Mouse (Mus musculus): Measurements from ENCODE around the gene Gm8994.

Gm8994 gene

DNA sequence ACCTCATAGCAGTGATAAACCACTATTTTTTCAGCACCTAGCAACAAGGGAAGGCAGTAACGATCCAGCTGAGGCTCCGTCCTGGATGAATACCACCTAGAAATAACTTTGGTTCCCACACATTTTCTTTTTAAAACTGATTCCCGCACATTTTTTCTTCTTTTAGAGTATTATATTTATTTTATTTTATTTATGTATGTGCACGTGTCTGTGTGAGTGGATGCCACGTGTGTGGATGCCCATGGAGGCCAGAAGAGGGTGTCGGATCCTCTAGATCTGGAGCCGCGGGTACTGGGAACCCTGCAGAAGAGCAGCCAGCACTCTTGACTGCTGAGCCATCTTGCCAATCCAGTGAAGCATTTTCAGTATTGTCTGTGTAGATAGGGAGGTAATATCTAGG lies 36.0 kb downstream of the Gm8994 start:
- no peak for DNase-seq (ENCODE audit: extremely low spot score)

DNA sequence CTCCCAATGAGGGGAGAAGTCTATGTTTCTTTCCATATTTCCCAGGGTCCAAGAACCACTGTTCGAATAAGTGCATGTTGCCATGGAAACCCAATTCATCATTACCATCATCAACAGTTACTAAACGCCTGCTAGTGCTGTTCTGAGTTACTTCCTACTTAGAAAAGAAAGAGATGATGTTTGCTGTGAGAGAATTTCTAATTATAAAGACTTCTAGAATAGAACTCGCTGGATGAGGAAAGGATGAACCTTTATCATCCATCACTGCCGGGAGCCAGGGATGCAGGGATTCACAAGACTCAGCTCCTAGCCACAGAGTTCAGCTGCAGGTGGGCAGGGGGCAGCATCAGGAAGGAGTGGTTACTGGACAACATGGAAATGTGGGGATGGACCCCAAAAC lies 36.7 kb downstream of the Gm8994 start:
- no peak for DNase-seq (ENCODE audit: extremely low spot score)

DNA sequence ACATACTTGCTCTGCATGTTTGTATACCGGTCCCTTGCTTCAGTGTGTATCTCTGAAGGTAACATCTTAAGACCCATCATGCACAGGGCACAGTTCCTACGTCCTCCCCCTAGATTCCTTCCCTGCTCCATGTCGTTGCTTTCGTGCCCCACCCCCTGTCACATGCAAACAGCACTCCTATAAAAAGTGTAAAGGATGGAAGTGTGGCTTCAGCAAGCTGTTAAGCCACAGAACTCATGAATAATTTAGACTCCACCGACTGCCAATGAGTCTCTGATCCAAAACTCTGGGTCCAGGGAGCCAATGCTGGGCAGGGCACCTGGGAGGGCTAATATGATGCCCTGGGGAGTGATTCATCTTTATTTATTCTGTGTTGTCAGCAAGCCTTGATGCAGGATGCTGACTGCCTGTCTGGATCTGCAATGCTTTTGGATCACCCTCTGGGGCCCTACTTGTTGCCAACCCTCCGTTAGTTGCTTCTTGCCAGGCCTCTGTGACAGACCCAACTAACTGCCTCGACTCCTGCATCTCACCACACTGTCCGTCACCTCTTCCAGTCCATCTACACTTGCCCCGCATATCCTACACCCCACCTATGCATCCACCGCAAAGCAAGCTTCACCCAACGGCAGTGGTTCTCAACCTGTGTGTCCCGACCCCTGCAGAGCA lies 37.2 kb downstream of the Gm8994 start:
- no peak for DNase-seq (ENCODE audit: extremely low spot score)

DNA sequence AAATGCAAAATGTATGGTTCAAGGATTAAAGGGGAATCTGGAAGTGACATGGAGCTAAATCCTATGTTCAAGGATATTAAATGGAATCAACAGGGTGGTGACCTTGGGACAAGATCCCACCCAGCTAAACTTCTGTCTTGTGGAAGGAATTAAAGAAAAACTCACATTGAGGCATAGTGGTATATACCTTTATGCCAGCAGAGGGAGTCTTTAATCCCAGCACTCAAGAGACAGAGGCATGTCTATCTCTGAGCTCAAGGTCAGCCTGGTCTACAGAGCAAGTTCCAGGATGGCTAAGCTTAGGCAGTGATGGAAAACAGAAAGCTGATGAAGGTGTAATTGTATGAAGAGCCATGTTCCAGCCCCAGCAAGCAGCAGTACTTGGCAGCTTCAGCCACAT lies 48.8 kb downstream of the Gm8994 start:
- no peak for DNase-seq (ENCODE audit: extremely low spot score)
